Mouse (Mus musculus) brain, adult 2 months (tissue): Measurements from ENCODE around the gene Tomm6.

ENCODE experiments used
- DNase-seq: peaks from one replicate; pipeline ENCODE4 v3.0.0; 2011; ENCODE audit warnings: low read depth, low spot score

Tomm6 gene

DNA sequence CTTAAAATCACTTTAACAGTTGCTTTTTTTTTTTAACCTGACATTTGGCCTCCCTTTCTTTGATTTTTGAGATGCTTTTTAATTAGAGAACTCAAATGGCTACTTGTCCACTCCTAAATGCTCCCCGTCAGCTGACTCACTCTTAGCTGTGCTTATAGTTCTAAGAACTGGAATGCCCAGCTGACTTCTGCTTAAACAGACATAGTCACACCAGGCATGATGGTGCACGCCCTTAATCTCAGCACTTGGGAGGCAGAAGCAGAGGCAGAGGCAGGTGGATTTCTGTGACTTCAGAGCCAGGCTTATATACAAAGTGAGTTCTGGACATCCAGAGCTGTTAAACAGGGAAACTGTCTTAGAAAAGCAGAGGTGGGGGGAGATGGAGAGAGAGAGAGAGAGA lies 36.2 kb downstream of the Tomm6 start:
- no peak for DNase-seq

DNA sequence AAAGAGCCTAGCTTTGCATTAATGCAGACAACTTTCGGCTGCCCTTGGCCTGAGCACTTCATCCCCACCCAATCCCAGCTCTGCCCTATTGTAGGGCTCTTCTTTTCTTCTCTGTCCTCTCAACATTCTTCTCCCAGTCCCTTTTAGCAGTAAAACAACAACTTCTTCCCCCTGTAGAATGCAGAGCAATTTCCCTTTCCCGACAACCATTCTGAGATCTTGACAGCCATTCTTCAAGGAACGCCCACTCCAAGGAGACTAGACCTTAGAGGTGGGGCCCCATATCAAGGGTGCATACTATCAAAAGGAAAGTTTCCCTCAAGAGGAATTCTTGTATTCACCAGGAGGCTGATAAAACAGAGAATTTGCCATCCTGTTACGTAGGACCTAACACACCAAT lies 39.2 kb downstream of the Tomm6 start:
- no peak for DNase-seq

DNA sequence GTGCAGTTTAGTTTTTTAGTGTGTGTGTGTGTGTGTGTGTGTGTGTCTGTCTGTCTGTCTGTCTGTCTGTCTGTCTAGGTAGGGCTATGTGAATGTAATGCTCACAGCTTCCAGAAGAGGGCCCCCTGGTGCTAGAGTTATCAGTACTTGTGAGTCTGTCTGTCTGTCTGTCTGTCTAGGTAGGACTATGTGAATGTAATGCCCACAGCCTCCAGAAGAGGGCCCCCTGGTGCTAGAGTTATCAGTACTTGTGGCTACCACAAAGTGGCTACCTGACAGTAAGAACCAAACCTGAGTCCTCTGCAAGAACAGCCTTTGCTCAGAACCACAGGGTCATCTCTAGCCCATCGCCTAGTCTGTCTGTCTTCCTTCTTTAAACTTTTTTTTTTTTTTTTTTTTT lies 41.5 kb downstream of the Tomm6 start:
- peak; percentile 63 for DNase-seq

DNA sequence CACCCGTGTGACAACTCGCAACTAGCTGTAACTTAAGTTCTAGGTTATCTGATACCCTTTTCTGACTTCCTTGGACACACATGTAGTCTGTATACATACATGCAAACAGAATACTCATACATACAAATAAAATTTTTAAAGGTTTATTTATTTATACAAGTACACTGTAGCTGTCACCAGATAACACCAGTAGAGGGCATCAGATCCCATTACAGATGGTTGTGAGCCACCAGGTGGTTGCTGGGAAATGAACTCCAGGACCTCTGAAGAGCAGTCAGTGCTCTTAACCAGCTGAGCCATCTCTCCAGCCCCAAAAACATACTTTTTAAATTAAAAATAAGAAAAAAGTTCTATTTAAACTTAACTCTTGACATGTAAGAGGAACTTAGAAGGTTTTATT lies 45.2 kb downstream of the Tomm6 start:
- no peak for DNase-seq
